Mouse (Mus musculus) liver, postnatal 0 days (tissue): ENCODE measurements around the gene Tsg101.

ENCODE experiments used
- CTCF ChIP-seq: sonication (generic); IDR thresholded peaks from 2 replicates; pipeline ENCODE4 v1.5.1; 2016; ENCODE audit warnings: antibody characterized with exemption, low read depth
- EP300 ChIP-seq: IDR thresholded peaks from 2 replicates; pipeline ENCODE4 v1.6.1; 2016; ENCODE audit warnings: antibody characterized with exemption, low read depth, mild to moderate bottlenecking

DNA sequence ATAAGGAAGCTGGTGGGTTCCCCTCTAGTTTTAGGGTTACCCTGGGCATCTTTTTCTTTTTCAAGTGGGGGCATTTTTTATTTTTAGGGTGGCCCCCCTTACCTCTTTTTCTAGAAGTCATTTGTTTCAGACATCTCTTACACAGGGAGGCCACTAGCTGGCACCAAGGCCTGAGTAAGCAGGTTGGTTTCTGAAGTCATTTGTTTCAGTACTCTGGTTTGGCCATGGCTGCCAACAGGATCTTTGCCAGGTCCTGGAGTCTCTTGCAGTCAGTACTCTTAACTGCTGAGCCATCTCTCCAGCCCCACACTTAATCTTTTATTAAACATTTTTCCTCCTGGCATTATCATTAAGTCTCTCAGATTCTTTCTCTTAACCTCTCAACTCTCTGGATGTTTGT lies 42.4 kb upstream of the Tsg101 start:
- no peak for TF ChIP-seq CTCF
- no peak for TF ChIP-seq EP300
